Mouse (Mus musculus) yolk sac, embryonic 10.5 days (tissue): Measurements from ENCODE around the gene Il1rl1.

Experiments
- DNase-seq: peaks from one replicate; pipeline ENCODE4 v3.0.0-alpha.2; 2017; ENCODE audit warnings: low spot score

The Il1rl1 gene

GRCm38 (mm10) chr1:40428910-40429675 is at the start of gene Il1rl1:
TSS of gene Il1rl1 (plus strand) at chr1:40429570.
- no peak for DNase-seq

GRCm38 (mm10) chr1:40380111-40380510 is 49.3 kb upstream of the Il1rl1 start:
- DNase-seq: no peak

- no peak for DNase-seq
These were observed 48.4 kb upstream of the Il1rl1 start for GRCm38 (mm10) chr1:40380990-40381389.

- DNase-seq: no peak
These were observed 46.5 kb upstream of the Il1rl1 start for GRCm38 (mm10) chr1:40382841-40383240.

GRCm38 (mm10) chr1:40384931-40385545 is 44.3 kb upstream of the Il1rl1 start:
- no peak for DNase-seq

- no peak for DNase-seq
These were observed 38.0 kb upstream of the Il1rl1 start for GRCm38 (mm10) chr1:40391374-40391773.

GRCm38 (mm10) chr1:40392535-40392934 is 36.8 kb upstream of the Il1rl1 start:
- no peak for DNase-seq

- no peak for DNase-seq
These were observed 36.2 kb upstream of the Il1rl1 start for GRCm38 (mm10) chr1:40393214-40393613.

- no peak for DNase-seq
These were observed 29.7 kb upstream of the Il1rl1 start for GRCm38 (mm10) chr1:40399639-40400038.

- DNase-seq: no peak
These were observed 24.7 kb upstream of the Il1rl1 start for GRCm38 (mm10) chr1:40404682-40405081.

- no peak for DNase-seq
These were observed 19.5 kb upstream of the Il1rl1 start for GRCm38 (mm10) chr1:40409882-40410281.

- no peak for DNase-seq
These were observed 16.3 kb upstream of the Il1rl1 start for GRCm38 (mm10) chr1:40413039-40413438.

GRCm38 (mm10) chr1:40414276-40414675 is 15.1 kb upstream of the Il1rl1 start:
- no peak for DNase-seq

GRCm38 (mm10) chr1:40414863-40415656 is 14.3 kb upstream of the Il1rl1 start:
- no peak for DNase-seq

- no peak for DNase-seq
These were observed 12.3 kb upstream of the Il1rl1 start for GRCm38 (mm10) chr1:40417034-40417433.

GRCm38 (mm10) chr1:40418512-40418911 is 10.9 kb upstream of the Il1rl1 start:
- peak; percentile 26 for DNase-seq

- no peak for DNase-seq
These were observed 5.5 kb upstream of the Il1rl1 start for GRCm38 (mm10) chr1:40423892-40424291.

- no peak for DNase-seq
These were observed 2.1 kb upstream of the Il1rl1 start for GRCm38 (mm10) chr1:40427270-40427669.

- no peak for DNase-seq
These were observed 1.5 kb upstream of the Il1rl1 start for GRCm38 (mm10) chr1:40427901-40428300.

GRCm38 (mm10) chr1:40430143-40430834 is 919 bp downstream of the Il1rl1 start:
- no peak for DNase-seq

GRCm38 (mm10) chr1:40432169-40432568 is 2.8 kb downstream of the Il1rl1 start:
- no peak for DNase-seq

- no peak for DNase-seq
These were observed 6.6 kb downstream of the Il1rl1 start for GRCm38 (mm10) chr1:40435936-40436335.
